Mouse (Mus musculus) CH12.LX (cell line): Measurements from ENCODE around the gene Gm38100. TPM values are rescaled to one million over a fixed set of nuclear protein-coding genes. Genes with fewer than 3 reads are reported as not detected.

Experiments
- DNase-seq: peaks from one replicate; pipeline ENCODE4 v3.0.0-alpha.2; 2013; ENCODE audit errors: extremely low read depth
- H3K27ac ChIP-seq: 2 replicates; pipeline ENCODE4 v1.5.1; 2012; ENCODE audit warnings: low read depth, mild to moderate bottlenecking, control low read depth, moderate library complexity; ENCODE audit not compliant: insufficient read depth
- H3K27me3 ChIP-seq: replicated peaks from 2 replicates; pipeline ENCODE3; 2012; ENCODE audit warnings: inconsistent platforms
- H3K36me3 ChIP-seq, 2 experiments: replicated peaks in 1 of 2; 2 replicates each; pipeline versions ENCODE3 to v1.6.1; 2012; ENCODE audit warnings: inconsistent platforms in 1 of 2, low read length in 1 of 2, mild to moderate bottlenecking in 1 of 2, mixed read lengths in 1 of 2, moderate library complexity in 1 of 2; ENCODE audit not compliant: control insufficient read depth in 1 of 2, insufficient read depth in 1 of 2
- H3K4me1 ChIP-seq, 2 experiments: 2 replicates each; pipeline ENCODE4 v1.6.1; 2012; ENCODE audit warnings: inconsistent platforms in 1 of 2, moderate library complexity in 1 of 2; ENCODE audit not compliant: insufficient read depth in 2 of 2, control insufficient read depth in 1 of 2
- H3K4me2 ChIP-seq: 2 replicates; pipeline ENCODE4 v1.6.1; 2012; ENCODE audit warnings: low read depth, mild to moderate bottlenecking, control low read depth; ENCODE audit not compliant: poor library complexity, insufficient read depth, severe bottlenecking
- H3K4me3 ChIP-seq, 3 experiments: fragments of 150-350 bp in 1 of 3; sonication (generic) in 1 of 3; replicated peaks in 1 of 3; 2 replicates each; pipeline versions ENCODE3 to v1.5.1; 2011 to 2012; ENCODE audit warnings: low read depth in 2 of 3, low read length in 2 of 3, mild to moderate bottlenecking in 2 of 3, moderate library complexity in 2 of 3, control low read depth in 1 of 3, improper control_type of control experiment in 1 of 3, inconsistent platforms in 1 of 3, mixed read lengths in 1 of 3; ENCODE audit not compliant: poor library complexity in 1 of 3
- H3K79me2 ChIP-seq: replicated peaks from 2 replicates; pipeline ENCODE4 v1.6.1; 2012; ENCODE audit warnings: mild to moderate bottlenecking, moderate library complexity; ENCODE audit not compliant: control insufficient read depth, poor library complexity, insufficient read depth, severe bottlenecking; ENCODE audit errors: extremely low read depth
- H3K9ac ChIP-seq: 2 replicates; pipeline ENCODE4 v1.6.1; 2012; ENCODE audit warnings: low read depth, mild to moderate bottlenecking, control low read depth, moderate library complexity; ENCODE audit not compliant: insufficient read depth
- H3K9me3 ChIP-seq: replicated peaks from 2 replicates; pipeline ENCODE3; 2012; ENCODE audit warnings: low read length, inconsistent platforms, mixed read lengths
- BHLHE40 ChIP-seq: IDR thresholded peaks from 2 replicates; pipeline ENCODE4 v1.6.1; 2011; ENCODE audit warnings: mild to moderate bottlenecking, low read depth, low read length, improper control_type of control experiment
- CHD2 ChIP-seq: IDR thresholded peaks from 2 replicates; pipeline ENCODE4 v1.6.1; 2011; ENCODE audit warnings: low read length, improper control_type of control experiment
- CTCF ChIP-seq, 2 experiments: IDR thresholded peaks in 1 of 2; conservative IDR thresholded peaks in 1 of 2; 2 replicates each; pipeline ENCODE4 v1.5.1; 2011 to 2012; ENCODE audit warnings: low read depth in 2 of 2, low read length in 2 of 2, improper control_type of control experiment in 1 of 2, inconsistent platforms in 1 of 2, mild to moderate bottlenecking in 1 of 2, moderate library complexity in 1 of 2
- E2F4 ChIP-seq: IDR thresholded peaks from 2 replicates; pipeline ENCODE4 v1.6.1; 2011; ENCODE audit warnings: low read depth, low read length, improper control_type of control experiment; ENCODE audit not compliant: insufficient replicate concordance
- ETS1 ChIP-seq: conservative IDR thresholded peaks from 2 replicates; pipeline ENCODE4 v1.6.1; 2012; ENCODE audit warnings: low read depth, mild to moderate bottlenecking, inconsistent platforms, low read length, improper control_type of control experiment, moderate library complexity
- GABPA ChIP-seq: IDR thresholded peaks from 2 replicates; pipeline ENCODE4 v1.6.1; 2012; ENCODE audit warnings: low read depth, low read length, improper control_type of control experiment, inconsistent platforms; ENCODE audit not compliant: insufficient replicate concordance
- HCFC1 ChIP-seq: IDR thresholded peaks from 2 replicates; pipeline ENCODE4 v1.6.1; 2012; ENCODE audit warnings: low read depth, mild to moderate bottlenecking, inconsistent platforms, low read length, improper control_type of control experiment
- JUN ChIP-seq: IDR thresholded peaks from 2 replicates; pipeline ENCODE4 v1.6.1; 2011; ENCODE audit warnings: low read depth, mild to moderate bottlenecking, low read length, improper control_type of control experiment, moderate library complexity; ENCODE audit not compliant: insufficient read depth
- KAT2A ChIP-seq: IDR thresholded peaks from 2 replicates; pipeline ENCODE4 v1.6.1; 2012; ENCODE audit warnings: low read length, improper control_type of control experiment, inconsistent platforms; ENCODE audit not compliant: insufficient replicate concordance
- MAFK ChIP-seq: IDR thresholded peaks from 2 replicates; pipeline ENCODE4 v1.6.1; 2011; ENCODE audit warnings: low read length, improper control_type of control experiment; ENCODE audit not compliant: insufficient replicate concordance
- MAX ChIP-seq: IDR thresholded peaks from 2 replicates; pipeline ENCODE4 v1.6.1; 2011; ENCODE audit warnings: low read length, improper control_type of control experiment
- MEF2A ChIP-seq: IDR thresholded peaks from 2 replicates; pipeline ENCODE4 v1.6.1; 2014; ENCODE audit warnings: low read depth, mild to moderate bottlenecking, inconsistent platforms, low read length, improper control_type of control experiment, borderline replicate concordance
- MXI1 ChIP-seq: IDR thresholded peaks from 2 replicates; pipeline ENCODE4 v1.6.1; 2011; ENCODE audit warnings: mild to moderate bottlenecking, low read depth, low read length, improper control_type of control experiment
- NELFE ChIP-seq: IDR thresholded peaks from 2 replicates; pipeline ENCODE4 v1.6.1; 2011; ENCODE audit warnings: low read depth, low read length, improper control_type of control experiment
- NRF1 ChIP-seq: IDR thresholded peaks from 2 replicates; pipeline ENCODE4 v1.6.1; 2014; ENCODE audit warnings: low read depth, mild to moderate bottlenecking, inconsistent platforms, low read length, improper control_type of control experiment, moderate library complexity
- PAX5 ChIP-seq: IDR thresholded peaks from 2 replicates; pipeline ENCODE4 v1.6.1; 2012; ENCODE audit warnings: low read length, inconsistent platforms, mixed read lengths
- POLR2A ChIP-seq: IDR thresholded peaks from 2 replicates; pipeline ENCODE4 v1.6.1; 2011; ENCODE audit warnings: low read depth, mild to moderate bottlenecking, improper control_type of control experiment, low read length
- POLR2AphosphoS2 ChIP-seq: IDR thresholded peaks from 2 replicates; pipeline ENCODE4 v1.6.1; 2011; ENCODE audit warnings: low read depth, low read length, improper control_type of control experiment
- RAD21 ChIP-seq: IDR thresholded peaks from 2 replicates; pipeline ENCODE4 v1.6.1; 2011; ENCODE audit warnings: low read depth, mild to moderate bottlenecking, low read length, improper control_type of control experiment, moderate library complexity
- RCOR1 ChIP-seq: conservative IDR thresholded peaks from 2 replicates; pipeline ENCODE4 v1.6.1; 2012; ENCODE audit warnings: low read depth, mild to moderate bottlenecking, inconsistent platforms, low read length, improper control_type of control experiment
- TBP ChIP-seq: conservative IDR thresholded peaks from 2 replicates; pipeline ENCODE4 v1.6.1; 2011; ENCODE audit warnings: low read depth, low read length, improper control_type of control experiment
- TCF12 ChIP-seq: IDR thresholded peaks from 2 replicates; pipeline ENCODE4 v1.6.1; 2014; ENCODE audit warnings: low read depth, mild to moderate bottlenecking, inconsistent platforms, low read length, improper control_type of control experiment
- UBTF ChIP-seq: IDR thresholded peaks from 2 replicates; pipeline ENCODE4 v1.6.1; 2012; ENCODE audit warnings: low read depth, mild to moderate bottlenecking, inconsistent platforms, low read length, improper control_type of control experiment, moderate library complexity
- USF1 ChIP-seq: IDR thresholded peaks from 2 replicates; pipeline ENCODE4 v1.6.1; 2014; ENCODE audit warnings: low read depth, mild to moderate bottlenecking, inconsistent platforms, low read length, improper control_type of control experiment
- ZC3H11A ChIP-seq: IDR thresholded peaks from 2 replicates; pipeline ENCODE4 v1.6.1; 2012; ENCODE audit warnings: low read depth, mild to moderate bottlenecking, inconsistent platforms, low read length, improper control_type of control experiment
- ZKSCAN1 ChIP-seq: IDR thresholded peaks from 2 replicates; pipeline ENCODE4 v1.6.1; 2012; ENCODE audit warnings: low read depth, inconsistent platforms, low read length, improper control_type of control experiment, borderline replicate concordance
- ZMIZ1 ChIP-seq: IDR thresholded peaks from 2 replicates; pipeline ENCODE4 v1.6.1; 2012; ENCODE audit warnings: low read depth, mild to moderate bottlenecking, inconsistent platforms, low read length, improper control_type of control experiment
- ZNF384 ChIP-seq: IDR thresholded peaks from 2 replicates; pipeline ENCODE4 v1.6.1; 2012; ENCODE audit warnings: low read depth, low read length, improper control_type of control experiment, inconsistent platforms
- dilution Hi-C: fragments of 300-500 bp; cut with MboI; formaldehyde crosslinking; loops from 2 replicates; pipeline ENCODE4 v1.14.3; 2020; ENCODE audit warnings: low sequenced_read_pairs; ENCODE audit not compliant: extremely low pct_unique_long_range_greater_than_20kb, extremely low pct_ligation_motif_present
- in situ Hi-C: fragments of 300-500 bp; cut with MboI; formaldehyde crosslinking; loops from 3 replicates; pipeline ENCODE4 v1.14.3; 2019; ENCODE audit warnings: low sequenced_read_pairs, low pct_ligation_motif_present, low pct_unique_long_range_greater_than_20kb, mixed read lengths
- polyA plus RNA-seq: library from polyadenylated mRNA; unstranded; fragments of >175 nt; gene quantifications from 2 replicates; pipeline ENCODE4 v1.2.1, GENCODE M21; 2012; ENCODE audit warnings: low read depth; ENCODE audit not compliant: insufficient read length
- total RNA-seq, 2 experiments: library from RNA; depleted of rRNA; stranded (reverse); fragments of 300-350 nt in 1 of 2; fragments of >200 nt in 1 of 2; gene quantifications; 2 replicates each; pipeline ENCODE4 v1.2.3; 2012 to 2014

The Gm38100 gene
- total and polyA plus RNA-seq, 3 experiments = not detected

DNA sequence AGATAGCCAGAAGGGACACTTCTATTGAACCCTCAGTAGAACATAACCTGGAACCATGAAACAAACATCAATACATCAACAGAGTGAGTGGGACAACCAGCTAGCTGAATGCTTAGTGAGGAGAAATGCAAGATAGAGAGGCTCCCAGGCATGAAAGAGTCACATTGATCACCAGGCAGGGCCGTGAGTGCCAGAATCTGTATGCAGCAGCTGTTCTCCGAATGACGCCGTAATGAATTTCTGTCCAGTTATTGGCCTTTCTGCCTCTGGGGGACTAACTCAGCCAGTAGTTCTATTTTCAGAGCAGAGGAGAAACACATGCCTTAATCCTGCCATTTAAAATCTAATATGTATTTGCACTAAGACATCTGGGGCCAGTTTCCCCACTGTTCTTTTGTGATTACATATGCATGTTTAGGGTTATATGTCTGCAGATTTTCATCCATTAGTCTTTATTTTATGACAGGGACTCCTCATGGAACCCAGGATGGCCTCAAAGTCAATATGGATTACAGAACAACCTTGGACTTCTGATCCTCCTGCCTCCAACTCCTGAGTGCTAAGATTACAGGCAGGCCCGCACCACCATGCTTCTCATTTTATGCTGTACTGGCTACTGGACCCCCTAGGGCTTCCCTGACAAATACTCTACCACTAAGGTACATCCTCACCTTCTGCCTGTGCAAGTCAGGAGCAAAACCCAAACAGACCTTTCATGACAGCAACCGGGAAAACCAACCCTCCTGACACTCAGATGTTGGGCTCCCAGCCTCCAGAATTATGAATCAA lies 47.9 kb upstream of the Gm38100 start:
- Histone ChIP-seq H3K27me3 (no peaks in the 10 kb centered on the region), H3K4me3 (no peak overlapping the region), H3K4me2 (no peak overlapping the region), H3K9me3 (no peaks in the 10 kb centered on the region), H3K27ac (no peak overlapping the region), H3K4me1 (no peaks in the 10 kb centered on the region), H3K79me2 (no peaks in the 10 kb centered on the region), H3K36me3 (no peaks in the 10 kb centered on the region), H3K9ac (no peak overlapping the region)
- no peak for DNase-seq
- TF ChIP-seq GABPA (no peak), MAFK (no peak), PAX5 (no peak), KAT2A (no peak), TCF12 (no peak), NELFE (no peak), MXI1 (no peak), ZMIZ1 (no peak)
- in situ Hi-C loops = no loop called here
- dilution Hi-C loops = no loop called here

DNA sequence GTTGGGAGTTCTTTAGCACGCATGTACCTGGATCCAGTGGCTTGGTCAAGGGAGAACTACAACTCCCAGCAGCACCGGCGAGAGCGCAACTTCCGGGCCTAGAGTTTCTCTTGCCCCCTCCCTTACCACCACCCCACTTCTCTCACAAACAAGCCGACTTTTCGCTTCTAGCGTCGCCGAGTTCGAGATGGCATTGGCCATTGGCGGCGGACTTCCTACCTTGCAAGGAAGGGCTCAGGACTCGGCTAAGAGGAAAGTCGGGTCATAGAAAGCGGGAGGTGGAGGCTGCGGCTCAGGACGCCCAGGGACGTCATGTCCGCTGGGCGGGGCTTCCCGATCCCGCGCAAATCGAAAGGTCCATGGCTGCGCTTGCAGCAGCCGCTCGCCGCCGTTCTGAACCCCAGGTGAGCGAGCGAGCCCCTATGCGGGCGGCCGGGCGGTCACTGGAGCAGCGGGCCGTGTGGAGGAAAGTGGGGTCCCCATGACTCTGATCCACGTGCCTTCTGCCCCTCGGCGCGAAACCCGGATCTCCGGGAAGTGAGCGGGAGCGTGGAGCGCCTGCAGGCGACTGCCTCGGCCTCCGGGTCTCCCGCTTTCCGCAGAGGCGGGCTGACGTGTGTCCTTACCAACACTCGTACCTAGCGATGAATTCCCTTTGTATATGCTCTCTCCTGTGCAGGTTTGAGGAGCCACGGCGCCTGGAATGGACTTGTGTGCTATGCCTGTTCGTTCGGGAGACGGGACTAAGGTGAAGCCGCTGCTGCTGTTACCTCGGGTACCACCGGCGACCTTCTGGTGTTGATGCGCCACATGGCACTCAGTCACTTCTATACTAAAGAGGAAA lies 39.5 kb upstream of the Gm38100 start, which contains the start of gene Exo1:
TSS of gene Exo1 (plus strand) at position 129 of the 844 bp plus-strand sequence.
- dilution Hi-C loops = no loop called here
- peak within 1 kb of the TSS; percentile 91 for H3K9ac ChIP-seq
- H3K79me2 ChIP-seq = peaks cover 16% of the 10 kb centered on the region; the same call in 1 of the 2 replicates
- no peaks in the 10 kb centered on the region for H3K27me3 ChIP-seq
- in situ Hi-C loops = no loop called here
- peaks cover 23 to 43% of the 10 kb centered on the region in 2 experiments for H3K36me3 ChIP-seq
- H3K4me1 ChIP-seq = peaks cover 6 to 26% of the 10 kb centered on the region in 2 experiments; a peak in 3 of 4 replicates
- peak within 1 kb of the TSS; percentile 87 for H3K27ac ChIP-seq
- H3K4me2 ChIP-seq = peak within 1 kb of the TSS; percentile 64
- peak; percentile 84 for DNase-seq
- H3K4me3 ChIP-seq = peak within 1 kb of the TSS; percentile 76 to 89 (median 89)
- H3K9me3 ChIP-seq = peaks cover 3% of the 10 kb centered on the region
- TF ChIP-seq JUN (no peak), TCF12 (peak; percentile 42), ZC3H11A (no peak), E2F4 (0 out of 2 replicates have a peak, but pooled peaks have one; percentile 52), TBP (no peak; the same call in 1 of the 2 replicates), NELFE (peak; percentile 75; the same call in 1 of the 2 replicates), POLR2A (peak; percentile 81), USF1 (no peak), PAX5 (no peak), RCOR1 (no peak), ZKSCAN1 (no peak), ZNF384 (no peak), POLR2AphosphoS2 (no peak), BHLHE40 (no peak), GABPA (peak; percentile 48; the same call in 1 of the 2 replicates), ETS1 (no peak), RAD21 (no peak), KAT2A (peak; percentile 89; the same call in 1 of the 2 replicates), CHD2 (no peak), MEF2A (no peak), NRF1 (peak; percentile 58), CTCF (conservative IDR thresholded peaks at IDR 0.05 in 1 of 2, IDR thresholded peaks at IDR 0.05 in 1 of 2; ENCODE audit: low read depth in 2 of 2, low read length in 2 of 2) (no peak), MXI1 (peak; percentile 87; the same call in 1 of the 2 replicates), MAX (no peak; the same call in 1 of the 2 replicates), UBTF (no peak), HCFC1 (peak; percentile 98)
